Mouse (Mus musculus) layer of hippocampus, postnatal 36 days (tissue): Measurements from ENCODE around the gene Fgfr2. TPM values are rescaled to one million over a fixed set of nuclear protein-coding genes. Genes with fewer than 3 reads are reported as not detected.

Experiments used
- DNase-seq, 2 experiments: peaks; one replicate each; pipeline ENCODE4 v3.0.0; 2022
- total RNA-seq, 2 experiments: library from RNA; stranded (reverse); gene quantifications; 2 replicates each; pipeline ENCODE4 v1.2.3; 2021

Gene Fgfr2
- 10 to 100 TPM; 45.4 to 47.9 TPM for total RNA-seq

DNA sequence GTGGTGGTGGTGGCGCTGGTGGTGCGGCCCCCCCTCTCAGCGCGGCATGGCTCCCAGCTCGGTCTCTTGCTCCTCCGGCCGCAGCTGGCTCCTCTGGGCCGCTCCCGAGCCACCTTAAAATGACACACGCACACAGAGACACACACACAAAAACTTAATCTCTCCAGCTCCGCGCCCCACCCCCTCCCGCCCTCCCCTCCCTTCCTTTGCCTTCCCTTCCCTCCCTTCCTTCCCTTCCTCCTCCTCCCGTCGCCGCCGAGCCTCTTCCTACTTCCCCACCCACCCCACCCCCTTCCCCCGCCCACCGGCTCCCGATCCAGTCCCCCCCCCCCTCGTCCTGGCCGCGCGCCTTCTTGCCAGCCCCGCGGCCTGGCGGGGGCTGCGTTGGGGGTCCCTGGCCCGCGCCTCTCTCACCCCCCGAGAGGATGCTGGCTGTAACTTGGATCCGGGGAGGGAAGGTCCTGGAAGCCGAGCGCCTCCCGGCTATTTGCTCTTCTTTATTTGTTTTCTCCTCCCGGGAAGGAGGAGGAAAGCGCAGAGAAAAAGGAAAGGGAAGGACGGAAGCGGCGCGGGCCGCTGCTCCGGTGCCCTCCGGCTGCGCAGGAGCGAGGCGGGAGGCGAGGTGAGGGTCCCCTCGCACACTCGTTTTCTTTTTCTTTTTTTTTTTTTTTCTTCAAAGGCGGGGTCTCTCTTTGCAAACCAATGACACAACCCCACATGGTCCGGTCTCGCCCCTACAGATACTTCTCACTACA lies at the start of gene Fgfr2:
TSS of gene Fgfr2 (minus strand) at position 107 of the 755 bp plus-strand sequence.
- peak; percentile 28 to 62 for DNase-seq

DNA sequence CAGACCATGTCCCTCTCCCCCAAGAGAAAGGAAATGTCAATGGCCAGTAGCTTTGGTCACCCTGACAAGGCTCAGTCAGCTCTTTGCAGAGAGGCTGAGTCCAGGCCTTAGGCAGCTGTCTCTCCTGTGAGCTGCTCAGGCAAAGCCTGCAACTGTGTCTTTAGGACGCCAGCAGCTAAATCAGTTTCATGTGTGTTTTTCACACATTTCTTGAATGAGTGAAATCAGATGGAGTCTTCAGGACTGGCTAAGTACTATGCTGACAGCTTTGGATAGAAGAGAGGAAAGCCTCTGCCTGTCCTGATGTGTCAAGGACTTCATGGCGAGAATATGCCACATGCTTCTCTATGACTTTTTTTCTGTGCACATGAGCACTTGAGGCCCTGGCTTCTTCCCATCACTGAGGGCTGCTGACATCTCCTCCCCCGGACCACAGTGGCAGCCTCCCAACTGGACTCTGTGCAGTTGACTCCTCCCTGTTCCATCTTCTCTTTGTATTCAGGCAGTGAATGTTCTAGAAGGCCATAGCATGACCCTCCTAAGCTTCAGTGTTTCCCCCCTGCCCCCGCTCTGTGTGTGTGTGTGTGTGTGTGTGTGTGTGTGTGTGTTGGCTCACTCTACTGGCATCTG lies 48.4 kb upstream of the Fgfr2 start:
- DNase-seq = no peak

DNA sequence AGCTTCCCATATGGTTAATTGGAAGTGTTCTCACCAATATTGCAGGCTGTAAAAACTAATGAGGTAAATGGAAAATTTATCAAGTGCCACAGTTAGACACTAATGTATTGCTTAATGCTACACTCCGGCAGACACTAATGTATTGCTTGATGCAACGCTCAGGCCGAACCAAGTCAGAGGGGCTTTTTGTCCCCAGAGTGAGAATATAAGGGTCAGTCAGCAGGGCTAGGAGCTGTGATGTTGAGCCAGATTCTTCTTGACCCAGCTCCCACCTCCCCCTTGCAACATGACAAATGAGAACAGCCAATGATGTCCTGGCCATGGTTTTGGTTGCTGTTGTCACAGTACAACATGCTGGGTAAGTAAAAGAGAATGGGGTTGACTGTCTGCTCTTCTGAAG lies 45.8 kb upstream of the Fgfr2 start:
- DNase-seq = no peak

DNA sequence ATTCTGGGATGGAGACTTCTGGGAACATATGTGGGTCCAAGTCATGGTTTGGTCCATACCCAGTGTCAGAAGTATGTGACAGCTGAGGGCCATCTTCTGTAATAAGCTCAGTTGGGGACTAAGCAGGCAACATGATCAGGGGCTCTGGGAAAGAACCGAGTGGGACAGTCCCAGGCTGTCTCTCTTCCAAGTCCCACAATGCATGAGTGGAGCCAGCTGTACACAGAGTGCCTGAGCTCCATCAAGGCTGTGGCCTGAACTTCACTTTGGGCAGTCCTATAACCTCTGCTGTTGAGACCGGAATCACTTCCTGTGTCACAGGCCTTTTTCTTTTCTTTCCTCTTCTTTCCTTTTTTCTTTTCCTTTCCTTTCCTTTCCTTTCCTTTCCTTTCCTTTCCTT lies 44.8 kb upstream of the Fgfr2 start:
- DNase-seq = no peak

DNA sequence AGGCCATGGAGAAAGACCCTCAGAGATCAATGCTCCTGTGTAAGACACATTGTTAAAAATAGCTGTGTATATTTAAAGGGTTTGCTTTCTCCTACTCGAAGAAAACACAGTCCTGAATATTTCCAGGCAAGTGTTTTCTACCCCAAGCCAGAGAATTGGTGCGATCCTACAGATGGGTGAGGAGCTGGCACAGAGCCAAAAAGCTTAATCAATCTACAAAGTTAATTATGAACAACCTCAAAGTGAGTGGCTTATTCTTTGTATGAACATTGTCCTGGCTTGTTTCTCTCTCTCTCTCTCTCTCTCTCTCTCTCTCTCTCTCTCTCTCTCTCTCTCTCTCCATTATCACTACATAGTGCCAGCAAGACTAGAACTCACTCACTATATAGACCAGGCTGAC lies 41.6 kb upstream of the Fgfr2 start:
- DNase-seq = no peak

DNA sequence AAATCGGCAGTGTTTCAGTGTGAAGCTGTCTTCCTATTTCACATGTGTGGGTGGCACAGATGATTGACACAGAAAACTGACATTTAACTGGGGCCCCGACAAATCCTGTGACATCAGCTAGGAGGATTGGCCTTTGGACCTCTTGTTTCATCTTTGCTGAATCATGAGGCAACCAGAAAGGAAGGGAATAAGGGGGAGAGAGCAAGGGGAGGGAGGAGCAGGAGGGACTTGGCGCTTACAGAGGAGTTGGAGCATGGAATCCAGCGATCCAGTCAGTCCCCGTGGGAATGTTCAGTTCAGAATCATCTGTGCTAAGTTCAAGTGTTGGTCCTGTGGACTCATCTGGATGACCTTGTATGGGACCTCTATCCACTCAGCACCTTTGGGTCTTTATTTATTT lies 39.9 kb upstream of the Fgfr2 start:
- DNase-seq = peak in 1 of 2 experiments; percentile 12

DNA sequence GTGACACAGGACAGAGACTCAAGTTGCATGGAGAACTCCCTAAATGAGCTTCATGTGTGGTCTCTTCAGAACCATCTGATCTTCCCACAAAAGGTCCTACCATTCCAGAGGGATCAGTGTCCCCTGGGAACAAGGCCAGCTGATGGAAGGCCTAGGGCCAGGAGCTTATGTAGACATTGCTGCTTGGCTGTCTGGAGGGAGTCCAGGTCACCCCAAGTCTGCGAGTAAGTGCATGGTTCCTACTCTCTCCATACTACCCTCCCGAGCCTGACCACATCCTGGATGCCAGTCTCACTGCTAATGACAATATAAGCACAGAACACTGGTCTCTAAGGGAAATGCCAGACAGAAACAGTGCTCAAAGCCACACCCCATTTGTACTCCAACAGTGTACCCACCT lies 39.0 kb upstream of the Fgfr2 start:
- DNase-seq = no peak

DNA sequence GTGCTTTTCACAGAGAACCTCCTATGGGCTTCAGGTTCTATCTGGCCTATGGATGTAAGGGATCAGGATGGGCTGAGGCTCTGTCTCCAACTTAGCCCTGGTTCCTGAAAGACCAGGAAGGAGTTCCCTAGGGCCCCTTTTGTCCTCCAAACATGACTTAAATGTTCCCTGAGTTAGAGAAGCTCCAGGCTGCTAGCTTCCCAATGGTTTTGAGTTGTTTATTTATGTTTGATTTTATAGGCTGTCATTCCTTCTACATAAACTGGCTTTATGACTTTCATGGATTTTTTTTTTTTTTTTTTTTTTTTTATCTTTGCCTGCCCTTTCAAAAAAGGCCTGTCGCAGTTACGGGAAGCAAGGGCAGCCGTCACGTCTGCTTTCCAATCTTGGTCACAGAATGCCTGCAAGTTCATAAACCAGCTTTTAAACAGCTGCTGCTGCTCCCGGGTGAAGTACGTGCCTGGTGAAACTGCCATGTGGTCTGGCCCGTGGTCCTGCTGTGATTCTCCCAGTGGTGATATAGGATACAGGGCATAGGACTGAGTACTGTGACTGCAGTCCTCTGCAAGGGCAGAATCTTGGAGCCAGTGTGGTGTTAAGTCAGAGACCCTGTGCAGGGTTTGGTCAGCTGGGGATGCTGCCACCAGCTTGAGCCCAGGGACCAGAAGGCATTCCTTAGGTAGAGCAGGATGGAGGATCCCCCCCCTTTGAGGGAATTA lies 38.4 kb upstream of the Fgfr2 start:
- DNase-seq = no peak

DNA sequence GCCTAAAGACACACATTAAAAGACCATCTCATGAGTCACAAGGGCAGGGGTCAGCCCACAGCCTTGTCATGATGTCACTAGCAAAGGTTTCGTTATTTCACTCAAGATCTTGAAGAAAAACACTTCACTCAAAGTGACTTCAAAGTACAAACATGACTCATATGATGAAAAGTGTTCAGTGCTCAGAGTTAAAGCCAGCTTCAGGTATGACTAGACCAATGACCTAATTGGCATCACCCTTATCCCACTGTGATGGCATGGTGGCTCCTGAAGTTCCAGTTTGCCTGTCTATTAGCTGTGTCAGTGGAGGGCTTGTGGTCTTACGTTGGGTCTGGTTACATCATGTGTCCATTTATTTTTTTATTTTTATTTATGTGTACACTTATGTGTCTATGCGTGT lies 36.4 kb upstream of the Fgfr2 start:
- DNase-seq = no peak

DNA sequence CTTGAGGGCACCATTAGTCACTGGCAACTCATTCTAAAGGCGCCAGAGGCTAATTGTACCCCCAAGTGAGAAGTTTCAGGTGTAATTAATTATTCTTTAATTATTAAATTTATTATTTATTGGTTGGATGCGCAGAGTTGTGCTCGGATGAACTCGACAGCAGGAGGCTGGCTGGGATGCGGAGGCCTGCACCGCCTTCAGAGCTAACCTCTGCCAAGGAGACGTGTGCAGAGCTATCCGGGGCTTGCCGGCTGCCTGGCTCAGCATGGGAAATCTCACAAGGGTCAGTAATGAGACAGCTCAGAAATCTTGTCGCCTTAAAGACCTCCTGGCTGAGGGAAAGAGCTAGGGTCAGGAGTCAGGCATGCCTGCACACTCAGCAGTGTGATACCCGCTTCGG lies 32.5 kb upstream of the Fgfr2 start:
- DNase-seq = no peak

DNA sequence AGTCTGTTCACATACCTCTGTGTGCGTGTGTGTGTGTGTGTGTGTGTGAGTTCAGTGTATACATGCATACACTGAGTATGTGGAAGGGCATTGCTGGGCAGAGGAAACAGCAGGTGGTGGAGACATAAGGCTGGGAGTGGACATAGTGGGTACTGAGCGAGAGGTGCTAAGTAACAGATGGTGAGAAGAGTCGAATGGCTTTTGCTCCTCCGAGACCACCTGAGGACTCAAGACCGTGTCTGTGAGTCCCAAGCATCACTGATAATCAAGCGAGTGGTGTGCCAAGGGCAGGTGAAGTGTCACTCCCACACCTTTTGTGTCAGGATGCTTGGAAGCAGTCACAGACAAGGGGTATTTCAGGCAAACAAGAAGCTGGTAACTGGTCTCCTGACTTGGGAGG lies 31.7 kb upstream of the Fgfr2 start:
- no peak for DNase-seq

DNA sequence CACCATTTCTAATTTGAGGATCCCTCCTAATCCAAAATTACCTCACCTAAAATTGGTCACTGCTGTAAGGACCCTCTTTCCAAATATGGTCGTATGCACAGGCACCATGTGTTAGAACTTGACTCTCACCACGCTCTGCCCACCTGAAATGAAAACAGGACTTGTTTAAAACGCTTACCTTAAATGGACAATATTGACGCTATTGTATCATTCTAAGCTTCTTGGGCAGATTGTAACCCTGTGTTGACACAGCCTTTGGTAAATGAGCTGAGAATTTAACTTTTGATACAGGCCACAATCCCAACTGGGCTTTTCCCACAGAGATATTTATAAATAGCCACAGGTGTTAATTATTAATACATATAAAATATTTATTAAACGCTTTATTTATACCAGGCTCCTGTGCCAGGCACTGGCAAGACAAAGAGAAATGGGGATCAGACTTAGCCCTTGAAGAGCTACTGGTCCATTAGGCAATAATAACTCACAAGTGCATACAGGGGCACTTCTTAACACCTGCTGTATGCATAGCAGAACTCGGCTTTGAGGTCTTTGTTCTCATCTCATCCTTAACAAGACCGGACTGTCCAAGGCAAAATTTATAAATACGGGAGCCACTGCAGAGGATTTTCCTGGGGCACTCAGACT lies 16.7 kb upstream of the Fgfr2 start:
- DNase-seq = no peak

DNA sequence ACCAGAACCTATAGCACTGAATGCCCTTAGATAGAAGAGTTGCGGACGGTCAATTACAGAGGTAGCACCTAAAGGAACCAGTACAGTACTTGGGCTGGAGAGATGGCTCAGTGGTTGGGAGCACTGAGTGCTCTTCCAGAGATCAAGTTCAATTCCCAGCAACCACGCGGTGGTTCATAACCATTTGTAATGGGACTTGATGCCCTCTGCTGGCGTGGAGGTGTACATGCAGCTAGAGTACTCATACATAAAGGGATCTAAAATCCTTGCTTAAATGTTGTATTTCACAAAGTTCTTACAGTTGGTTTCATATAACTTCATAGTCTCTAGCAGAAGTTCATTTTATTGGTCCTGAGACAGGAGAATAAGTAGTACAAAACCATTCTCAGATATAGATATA lies 10.4 kb upstream of the Fgfr2 start:
- DNase-seq = no peak

DNA sequence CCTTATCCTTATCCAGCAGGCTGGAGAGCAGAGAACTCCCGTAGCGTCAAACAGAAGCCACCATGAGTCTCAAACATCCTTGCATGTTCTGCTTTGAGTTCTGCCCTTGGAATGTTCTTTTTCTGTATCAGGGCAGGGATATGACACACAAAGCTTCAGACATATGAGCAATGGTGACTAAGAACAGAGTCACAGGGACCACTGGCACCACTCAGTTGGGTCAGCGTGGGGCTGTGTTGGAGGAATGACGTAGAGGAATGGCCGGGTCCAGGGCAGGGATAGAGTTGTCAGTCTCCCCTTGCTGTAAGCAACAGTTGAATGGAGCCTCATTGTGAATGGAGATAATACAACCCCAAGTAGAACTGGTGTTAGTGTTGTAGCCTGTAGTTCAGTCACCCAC lies 9.6 kb upstream of the Fgfr2 start:
- DNase-seq = no peak

DNA sequence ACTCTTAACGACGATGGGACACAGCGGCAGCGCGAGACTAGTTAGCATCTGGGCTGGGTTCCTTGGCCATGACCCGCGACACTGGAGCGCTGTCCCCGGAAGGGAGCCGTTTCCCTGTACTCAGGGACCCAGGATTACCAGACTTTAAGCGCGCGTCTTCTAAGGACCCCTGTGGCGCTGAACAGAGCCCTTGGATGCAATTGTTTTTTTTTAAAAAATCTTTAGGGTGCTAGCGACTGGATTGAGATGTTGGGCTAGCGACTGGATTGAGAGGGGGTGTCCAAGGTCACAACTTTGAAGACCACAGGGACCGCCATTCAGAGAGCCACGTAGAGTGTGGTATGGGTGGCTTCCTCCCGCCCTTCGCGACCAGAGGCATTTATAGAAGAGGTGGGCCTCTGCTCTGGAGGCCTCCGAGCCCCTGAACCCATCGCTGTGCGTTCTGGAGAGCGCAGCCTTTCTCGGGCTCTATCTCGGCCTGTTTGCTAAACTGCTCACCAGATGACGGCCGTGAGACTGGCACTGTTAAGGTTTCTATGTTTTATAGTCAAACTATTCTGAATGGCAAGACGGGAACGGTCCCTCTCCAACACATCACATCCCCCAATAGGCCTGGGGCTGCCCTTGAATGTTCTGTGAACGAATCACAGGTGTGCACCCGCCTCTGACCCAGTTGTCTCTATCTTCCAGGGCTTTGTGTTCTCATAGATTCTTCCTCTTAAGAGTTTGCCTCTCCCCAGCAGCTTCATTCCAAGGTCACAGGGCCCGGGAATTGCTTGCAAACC lies 1.7 kb upstream of the Fgfr2 start:
- no peak for DNase-seq

DNA sequence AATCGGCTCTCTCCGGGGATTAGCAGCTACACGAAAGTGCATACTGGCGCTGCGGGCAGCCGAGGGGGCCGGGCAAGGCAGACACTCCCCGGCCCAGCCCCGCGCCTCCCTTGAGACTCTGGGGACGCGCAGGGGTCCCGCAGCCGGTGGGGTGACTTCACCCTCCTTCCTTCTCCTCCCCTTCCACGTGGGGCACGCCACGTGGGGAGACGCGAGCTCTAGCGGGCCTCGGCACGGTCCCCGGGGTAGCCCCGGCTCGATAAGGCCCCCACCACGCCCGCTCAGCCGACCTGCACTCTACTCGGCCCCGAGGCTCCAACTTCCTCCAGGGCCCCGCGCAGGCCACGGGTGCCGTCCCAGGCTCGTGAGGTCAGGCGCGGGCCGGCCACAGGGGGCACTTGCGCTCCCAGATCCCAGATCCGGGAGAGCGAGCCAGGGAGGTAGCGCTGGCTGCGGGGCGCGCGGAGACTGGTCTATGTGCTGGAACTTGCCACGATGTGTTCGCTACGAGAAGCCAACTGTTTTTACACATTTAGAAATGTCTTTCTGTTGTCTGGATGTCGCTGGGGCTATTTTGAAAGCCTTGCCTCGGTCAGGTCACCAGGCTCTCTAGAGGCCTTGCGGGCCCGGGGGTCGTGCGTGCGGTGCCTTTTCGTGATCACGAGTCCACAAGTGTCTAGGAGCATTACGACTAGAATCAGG lies 1.0 kb upstream of the Fgfr2 start, which contains the start of gene Ctbp2:
TSS of gene Ctbp2 (minus strand) at position 356 of the 702 bp plus-strand sequence.
- DNase-seq = peak in 1 of 2 experiments; percentile 66

DNA sequence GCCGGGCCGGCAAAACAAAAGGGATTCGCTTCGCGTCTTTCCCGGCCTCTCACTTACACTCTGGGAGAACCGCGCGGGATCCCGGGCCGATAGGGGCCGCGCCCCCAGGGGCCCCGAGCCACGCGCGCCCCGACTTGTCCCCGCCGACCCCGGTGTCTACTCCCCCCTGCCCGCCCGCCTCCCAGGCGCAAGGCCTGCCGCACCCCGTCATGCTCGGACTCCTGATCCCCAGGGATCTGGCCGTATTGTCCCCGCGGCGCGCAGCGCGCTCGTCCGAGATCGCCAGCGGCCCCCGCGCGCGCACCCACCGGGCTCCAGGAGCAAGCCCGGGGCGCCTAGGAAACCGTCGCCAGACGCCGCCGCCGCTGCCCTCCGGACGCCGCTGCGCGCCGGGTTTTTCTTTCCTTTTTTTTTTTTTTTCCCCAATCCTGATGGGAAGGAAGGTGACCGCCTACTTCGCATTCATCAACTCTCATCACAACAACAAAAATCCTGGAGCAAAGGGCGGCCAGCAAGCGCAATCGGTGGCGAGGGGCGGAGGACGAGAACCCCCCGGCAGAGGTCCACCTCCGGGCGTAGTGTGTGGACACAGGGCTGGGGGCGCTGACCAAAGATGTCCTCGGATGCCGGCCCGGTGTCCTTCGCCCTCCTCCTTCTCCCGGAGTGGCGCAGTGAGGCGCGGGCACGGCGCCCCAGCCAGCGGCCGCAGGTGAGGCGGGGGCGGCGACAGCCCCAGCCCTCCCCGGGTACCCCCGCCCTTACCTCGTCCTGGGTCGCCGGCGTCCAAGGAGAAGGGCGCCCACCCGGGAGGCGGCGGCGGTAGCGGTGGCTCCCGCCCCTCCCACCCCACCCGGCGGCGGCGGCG lies 539 bp downstream of the Fgfr2 start:
- peak; percentile 41 to 45 for DNase-seq

DNA sequence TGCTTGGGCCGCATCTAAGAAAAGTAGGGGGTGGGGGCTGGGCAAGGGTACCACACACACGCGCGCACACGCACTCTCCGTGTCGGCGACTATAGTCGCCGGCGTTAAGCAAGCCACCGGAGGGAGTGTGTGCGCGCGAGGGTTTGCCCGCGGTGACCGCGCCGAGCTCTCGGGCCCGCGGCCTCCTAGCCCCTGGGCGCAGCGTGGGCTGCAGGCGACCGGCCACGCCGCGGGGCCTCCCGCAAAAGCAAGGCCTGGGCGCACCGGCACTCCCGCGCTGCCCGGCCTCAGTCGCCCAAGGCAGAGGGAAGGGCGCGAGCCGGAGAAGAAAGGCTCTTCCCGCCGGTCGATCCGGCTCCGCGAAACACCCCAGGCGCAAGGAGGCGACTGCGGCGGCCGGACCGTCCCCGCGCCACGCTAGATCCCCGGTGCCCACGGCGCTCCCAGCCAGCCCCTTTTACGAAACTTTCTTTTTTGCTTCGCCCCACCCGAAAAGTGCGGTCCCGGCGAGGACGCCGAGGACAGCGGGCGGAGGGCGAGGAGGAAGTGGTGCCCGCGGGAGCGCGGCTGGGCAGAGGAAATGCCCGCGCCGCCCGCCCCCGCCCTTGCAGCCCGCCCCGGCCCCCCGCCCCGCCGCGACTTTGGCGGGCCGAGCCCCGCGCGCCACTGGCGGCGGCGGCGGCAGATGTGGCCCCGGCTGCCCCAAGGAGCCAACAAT lies 1.3 kb downstream of the Fgfr2 start:
- peak; percentile 32 for DNase-seq

DNA sequence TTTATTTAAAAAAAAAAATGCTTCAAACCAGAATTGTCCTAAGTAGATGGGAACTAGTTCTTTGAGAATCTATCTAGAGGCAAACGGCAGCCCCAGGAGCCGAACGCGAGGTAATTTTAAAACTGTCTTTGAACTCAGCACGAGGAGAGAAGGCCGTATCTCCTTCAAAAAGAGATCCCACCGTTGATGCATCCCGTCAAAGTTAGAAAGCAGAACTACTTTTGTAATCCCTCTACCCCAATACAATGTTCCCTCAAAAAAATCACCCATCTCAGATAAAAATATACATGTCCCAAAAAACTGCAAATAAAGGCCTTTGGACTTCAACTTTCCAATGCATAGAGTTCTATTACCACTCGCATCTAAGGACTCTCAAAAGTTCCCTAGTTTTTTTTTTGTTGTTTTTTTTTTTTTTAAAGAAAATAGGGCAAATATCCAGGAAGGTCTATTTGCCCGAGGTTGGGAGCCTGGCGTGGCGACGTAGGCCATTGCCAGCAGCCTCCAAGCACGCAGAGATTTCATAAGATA lies 2.0 kb downstream of the Fgfr2 start:
- DNase-seq = no peak
